Mouse (Mus musculus) megakaryocyte, embryonic 14.5 days (primary cell): ENCODE measurements around the gene Gata2.

Experiments
- FLI1 ChIP-seq: IDR thresholded peaks from 2 replicates; pipeline ENCODE4 v1.6.1; 2012; ENCODE audit warnings: low read length, inconsistent platforms, mixed read lengths
- GATA1 ChIP-seq: IDR thresholded peaks from 3 replicates; pipeline ENCODE4 v1.6.1; 2012; ENCODE audit warnings: mixed read lengths, low read length, inconsistent platforms, borderline replicate concordance

DNA sequence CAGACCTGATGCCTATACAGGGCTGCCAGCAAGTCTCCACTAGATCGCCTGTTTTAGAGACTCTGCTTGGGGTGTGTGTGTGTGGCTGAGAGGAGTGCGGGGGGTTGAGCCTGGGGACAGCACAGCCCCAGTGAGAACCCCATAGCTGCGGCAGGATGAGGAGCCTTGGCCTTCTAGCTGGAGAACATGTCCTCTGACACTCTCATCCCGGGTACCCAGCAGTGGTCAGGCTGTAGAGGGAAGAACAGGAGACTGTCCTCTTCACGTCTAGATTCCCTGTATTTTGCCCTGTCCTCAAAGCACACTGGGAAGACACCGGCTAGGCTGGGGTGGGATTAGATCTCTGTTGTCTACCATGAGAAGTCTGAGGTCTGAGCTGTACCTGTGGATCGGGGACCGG is 41.8 kb downstream of the Gata2 start:
- TF ChIP-seq GATA1, result no peak
- TF ChIP-seq FLI1, result no peak
